Mouse (Mus musculus): ENCODE results near the gene Tnk1. TPM values are rescaled to one million over a fixed set of nuclear protein-coding genes. Genes with fewer than 3 reads are reported as not detected.

Gene Tnk1
- total RNA-seq, 2 experiments from 2014 or later = not detected

GRCm38 (mm10) chr11:69846738-69847688 is 11.5 kb downstream of the Tnk1 start:
- ATAC-seq (replicated peaks; ENCODE audit: poor library complexity, severe bottlenecking) = peak; percentile 31

- peak; percentile 79 for ATAC-seq (replicated peaks; ENCODE audit: poor library complexity, severe bottlenecking)
Observed at GRCm38 (mm10) chr11:69846198-69846680, 12.3 kb downstream of the Tnk1 start, which contains the start of gene Plscr3. Gene Plscr3, plus strand, starts transcription at chr11:69846376.

GRCm38 (mm10) chr11:69838714-69839104 is 19.8 kb downstream of the Tnk1 start:
- 0 out of 2 replicates have a peak, but pooled peaks have one; percentile 6 for ATAC-seq (replicated peaks; ENCODE audit: poor library complexity, severe bottlenecking)

- peak; percentile 77 for ATAC-seq (replicated peaks; ENCODE audit: poor library complexity, severe bottlenecking)
Observed at GRCm38 (mm10) chr11:69837952-69838713, 20.4 kb downstream of the Tnk1 start, which contains the start of gene Tmem256. Gene Tmem256, plus strand, starts transcription at chr11:69838514.

GRCm38 (mm10) chr11:69837604-69837951 is 21.0 kb downstream of the Tnk1 start, which contains the start of gene Nlgn2:
Gene Nlgn2, minus strand, starts transcription at chr11:69837784.
- peak; percentile 10 for ATAC-seq (replicated peaks; ENCODE audit: poor library complexity, severe bottlenecking)

- no peak for ATAC-seq (replicated peaks; ENCODE audit: poor library complexity, severe bottlenecking)
Observed at GRCm38 (mm10) chr11:69836703-69837576, 21.6 kb downstream of the Tnk1 start.

GRCm38 (mm10) chr11:69835966-69836335 is 22.6 kb downstream of the Tnk1 start:
- ATAC-seq (replicated peaks; ENCODE audit: poor library complexity, severe bottlenecking) = no peak

- ATAC-seq (replicated peaks; ENCODE audit: poor library complexity, severe bottlenecking) = no peak
Observed at GRCm38 (mm10) chr11:69835326-69835965, 23.1 kb downstream of the Tnk1 start.

- peak; percentile 33 for ATAC-seq (replicated peaks; ENCODE audit: poor library complexity, severe bottlenecking)
Observed at GRCm38 (mm10) chr11:69834001-69834549, 24.5 kb downstream of the Tnk1 start.

GRCm38 (mm10) chr11:69833554-69833953 is 25.0 kb downstream of the Tnk1 start:
- ATAC-seq (replicated peaks; ENCODE audit: poor library complexity, severe bottlenecking) = no peak

- ATAC-seq (replicated peaks; ENCODE audit: poor library complexity, severe bottlenecking) = no peak
Observed at GRCm38 (mm10) chr11:69828832-69829231, 29.7 kb downstream of the Tnk1 start.

GRCm38 (mm10) chr11:69823456-69823855 is 35.1 kb downstream of the Tnk1 start:
- ATAC-seq (replicated peaks; ENCODE audit: poor library complexity, severe bottlenecking) = no peak

GRCm38 (mm10) chr11:69822080-69822479 is 36.5 kb downstream of the Tnk1 start, which contains the start of gene Spem1:
Gene Spem1, minus strand, starts transcription at chr11:69822180.
- ATAC-seq (replicated peaks; ENCODE audit: poor library complexity, severe bottlenecking) = no peak

- ATAC-seq (replicated peaks; ENCODE audit: poor library complexity, severe bottlenecking) = no peak
Observed at GRCm38 (mm10) chr11:69818871-69819270, 39.7 kb downstream of the Tnk1 start.

- ATAC-seq (replicated peaks; ENCODE audit: poor library complexity, severe bottlenecking) = no peak
Observed at GRCm38 (mm10) chr11:69818365-69818764, 40.2 kb downstream of the Tnk1 start, which contains the start of gene Spem2. Gene Spem2, minus strand, starts transcription at chr11:69818465.

- ATAC-seq (replicated peaks; ENCODE audit: poor library complexity, severe bottlenecking) = no peak
Observed at GRCm38 (mm10) chr11:69816520-69816919, 42.0 kb downstream of the Tnk1 start.

- ATAC-seq (replicated peaks; ENCODE audit: poor library complexity, severe bottlenecking) = no peak
Observed at GRCm38 (mm10) chr11:69815155-69815554, 43.4 kb downstream of the Tnk1 start, which contains the start of gene Gm39566. Gene Gm39566, minus strand, starts transcription at chr11:69815298.

GRCm38 (mm10) chr11:69810280-69810679 is 48.2 kb downstream of the Tnk1 start:
- no peak for ATAC-seq (replicated peaks; ENCODE audit: poor library complexity, severe bottlenecking)

- ATAC-seq (replicated peaks; ENCODE audit: poor library complexity, severe bottlenecking) = no peak
Observed at GRCm38 (mm10) chr11:69807641-69808040, 50.9 kb downstream of the Tnk1 start.

Measured in granulocyte monocyte progenitor cell, adult 5-6 weeks (primary cell).